Mouse (Mus musculus) gastrocnemius, postnatal 4 days (tissue): ENCODE results near the gene Ncaph. TPM values are rescaled to one million over a fixed set of nuclear protein-coding genes. Genes with fewer than 3 reads are reported as not detected.
"Not testable (repeated sequence)": the region's sequence is repeated elsewhere in the genome, so short reads cannot be mapped to it uniquely, and the experiment has no call there.

Experiments
- DNase-seq, 2 experiments: peaks; one replicate each; pipeline ENCODE4 v3.0.0; 2021 to 2022; ENCODE audit warnings: low spot score in 2 of 2, mixed read lengths in 2 of 2
- long read RNA-seq, 2 experiments: library from polyadenylated mRNA; stranded (forward); transcript quantifications; one replicate each; pipeline ENCODE4 v2.0.0; 2021
- total RNA-seq, 2 experiments: library from RNA; stranded (reverse); gene quantifications; 2 replicates each; pipeline ENCODE4 v1.2.3; 2021

The Ncaph gene
- 10 to 100 TPM; 22.3 to 24.0 TPM for total RNA-seq
- long read RNA-seq, experiment 1, transcript Ncaph-201 (18 exons, 2,695 nt): major isoform, 34 of 43 reads
- long read RNA-seq, experiment 1, partial matches to known transcripts: 6 of 43 reads
- long read RNA-seq, experiment 1, other reads (novel, unspliced or antisense): 3 of 43 reads
- long read RNA-seq, experiment 2, transcript Ncaph-201 (18 exons, 2,695 nt): major isoform, 35 of 42 reads
- long read RNA-seq, experiment 2, partial matches to known transcripts: 3 of 42 reads
- long read RNA-seq, experiment 2, other reads (novel, unspliced or antisense): 4 of 42 reads

DNA sequence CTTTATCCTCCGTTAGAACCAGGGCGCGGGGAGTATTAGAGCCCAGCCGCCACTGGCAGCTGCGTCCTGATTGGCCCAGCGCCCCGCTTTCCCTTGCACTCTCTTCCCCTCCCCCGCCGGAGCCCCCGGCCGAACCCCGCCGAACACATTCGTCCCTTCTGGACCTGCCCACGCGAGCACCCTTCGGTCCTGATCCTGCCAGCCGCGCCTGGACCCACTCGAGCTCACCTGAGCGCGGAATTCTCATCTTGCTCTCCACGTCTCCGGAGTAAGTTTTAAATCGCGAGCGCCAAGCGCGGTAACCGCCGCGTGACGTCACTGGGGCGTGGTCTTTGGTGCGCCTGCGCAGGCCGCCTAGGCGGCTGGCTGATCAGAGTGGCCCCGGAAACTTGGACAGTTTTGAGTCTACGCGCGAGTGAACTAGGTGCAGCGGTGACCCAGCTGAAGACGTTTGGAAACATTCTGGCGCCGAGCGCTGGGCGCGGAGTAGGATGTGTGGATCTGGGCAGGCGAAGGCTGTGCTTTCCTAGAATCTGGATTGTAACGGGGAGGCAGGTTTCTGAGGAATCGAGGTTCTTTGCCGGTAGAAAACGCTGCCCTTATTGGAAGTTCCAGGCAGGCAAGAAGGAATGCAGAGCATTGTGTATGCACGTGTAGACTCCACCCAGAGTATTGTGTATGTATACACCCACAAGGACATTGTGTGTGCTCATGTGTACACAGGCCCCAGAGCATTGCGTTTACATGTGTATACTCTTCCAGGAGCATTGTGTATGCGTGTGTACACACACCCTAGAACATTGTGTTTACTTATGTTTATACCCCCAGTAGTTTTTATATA lies at the start of gene Ncaph:
Gene Ncaph, minus strand, starts transcription at position 334 of the 841 bp plus-strand sequence.
- DNase-seq: peak; percentile 94 to 96

- DNase-seq: peak; percentile 24 to 69
Measured at GRCm38 (mm10) chr2:127182598-127183381, 49.0 kb upstream of the Ncaph start.

DNA sequence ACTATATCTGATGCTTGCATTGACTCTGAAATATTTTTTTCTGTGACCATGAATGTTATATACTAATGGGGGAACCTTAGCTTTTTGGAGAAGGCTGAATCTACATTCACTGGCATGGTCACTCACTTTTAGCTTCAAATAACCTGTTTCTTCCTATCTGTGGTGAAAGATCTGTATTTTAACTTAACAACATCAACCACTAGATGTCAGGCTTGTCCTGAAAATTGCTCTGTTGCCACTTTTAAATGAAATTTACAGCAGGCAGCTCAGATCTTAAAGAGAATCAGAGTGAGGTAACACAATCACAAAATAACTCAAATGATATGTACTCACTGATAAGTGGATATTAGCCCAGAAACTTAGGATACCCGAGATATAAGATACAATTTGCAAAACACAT lies 32.5 kb upstream of the Ncaph start:
- DNase-seq: not testable (repeated sequence)

GRCm38 (mm10) chr2:127165675-127166074 lies 31.9 kb upstream of the Ncaph start:
- DNase-seq: no peak

GRCm38 (mm10) chr2:127145699-127146098 lies 11.9 kb upstream of the Ncaph start:
- DNase-seq: no peak

DNA sequence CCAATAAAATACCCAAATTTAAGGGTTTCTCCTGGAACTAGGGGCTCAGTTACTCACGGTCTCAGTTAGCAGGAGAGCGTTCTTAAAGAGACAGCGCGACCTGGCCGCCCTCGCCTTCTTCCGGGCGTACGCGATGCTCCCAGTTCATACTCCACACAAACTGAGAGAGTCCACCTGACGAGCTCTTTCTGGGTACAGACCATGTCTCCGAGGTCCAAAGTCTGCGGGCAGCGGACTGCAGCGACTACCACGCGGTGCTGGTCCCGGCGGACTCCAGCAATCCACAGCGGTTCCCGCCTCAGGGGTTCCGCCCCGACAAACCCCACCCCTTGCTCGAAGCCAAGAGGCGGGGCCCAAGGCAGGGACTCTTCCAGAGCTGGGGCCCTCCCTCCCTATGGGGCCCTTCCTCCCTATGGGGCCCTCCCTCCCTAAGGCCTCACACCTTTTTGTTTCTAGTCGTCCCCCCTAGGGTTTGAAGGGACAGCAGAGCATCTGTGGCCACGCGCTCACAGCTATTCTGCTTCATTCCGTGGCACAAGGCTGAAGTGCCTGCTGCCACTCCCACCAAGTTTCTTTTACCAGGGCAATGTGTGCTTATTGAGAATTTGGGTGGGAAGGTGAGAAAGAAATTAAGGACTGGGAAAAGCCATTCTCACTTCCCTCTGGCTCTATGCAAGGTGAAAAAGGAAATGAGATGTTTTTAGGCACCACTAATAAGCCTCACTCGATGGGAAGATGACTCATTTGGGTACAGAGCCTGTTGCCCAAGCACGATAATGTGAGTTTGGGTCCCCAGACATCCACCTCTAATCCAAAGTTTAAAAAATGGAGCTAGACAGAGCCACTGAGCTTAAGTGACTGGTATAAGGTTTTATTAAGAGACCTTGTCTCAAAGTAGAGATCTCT lies 9.7 kb upstream of the Ncaph start, which contains the start of gene Itpripl1:
Gene Itpripl1, minus strand, starts transcription at position 285 of the 906 bp plus-strand sequence.
- DNase-seq: peak; percentile 64 to 78

GRCm38 (mm10) chr2:127142577-127143157 lies 8.9 kb upstream of the Ncaph start:
- DNase-seq: no peak

DNA sequence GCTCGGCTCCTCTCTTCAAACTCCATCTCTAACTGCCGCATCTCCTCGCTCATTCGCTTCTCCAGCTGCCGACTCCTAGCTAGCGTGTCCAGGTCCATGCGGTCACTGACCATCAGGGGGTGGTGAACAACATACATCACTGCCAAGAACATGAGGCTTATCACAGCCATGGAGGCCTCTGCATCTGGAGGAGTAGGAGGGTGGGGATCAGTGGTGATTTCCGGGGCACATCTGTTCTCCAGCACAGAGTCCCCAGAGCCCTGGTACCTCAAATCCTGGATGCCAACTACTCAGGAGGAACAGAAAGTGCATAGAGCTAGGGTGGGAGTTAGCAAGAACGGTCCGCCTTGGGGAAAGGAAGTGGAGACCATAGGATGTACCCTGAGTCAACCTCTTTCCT lies 8.3 kb upstream of the Ncaph start:
- no peak for DNase-seq

DNA sequence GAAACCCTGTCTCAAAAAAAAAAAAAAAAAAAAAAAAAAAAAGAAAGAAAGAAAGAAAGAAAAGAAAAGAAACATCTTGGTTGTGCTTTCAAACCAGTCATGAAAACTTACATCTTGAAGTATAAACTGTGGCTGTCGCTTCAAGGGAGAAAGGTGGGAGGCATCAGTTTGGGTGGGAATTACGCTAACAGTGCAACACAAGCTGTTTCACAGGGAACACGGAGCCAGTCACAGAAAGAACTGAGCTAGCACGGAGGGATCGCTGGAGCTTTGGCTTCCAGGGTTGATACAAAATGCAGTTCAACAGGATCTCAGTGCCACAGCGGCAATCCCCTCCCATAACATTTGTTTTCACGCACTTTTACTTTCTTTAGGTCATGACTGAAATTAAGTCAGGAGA lies 6.3 kb upstream of the Ncaph start:
- DNase-seq: no peak

DNA sequence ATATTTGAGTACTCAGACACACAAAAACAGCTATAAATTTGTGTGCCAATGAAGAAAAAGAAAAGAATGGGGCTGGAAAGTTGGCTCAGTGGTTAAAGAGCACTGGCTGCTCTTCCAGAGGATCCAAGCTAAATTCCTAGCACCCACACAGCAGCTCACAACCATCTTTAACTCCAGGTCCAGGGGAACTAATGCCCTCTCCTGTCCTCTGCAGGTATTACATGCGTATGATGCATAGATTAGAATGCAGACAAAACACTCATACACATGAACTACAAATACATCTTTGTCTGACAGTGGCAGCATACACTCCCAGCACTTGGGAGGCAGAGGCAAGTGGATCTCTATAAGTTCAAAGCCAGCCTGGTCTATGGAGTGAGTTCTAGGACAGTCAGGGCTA lies 5.9 kb upstream of the Ncaph start:
- DNase-seq: no peak

DNA sequence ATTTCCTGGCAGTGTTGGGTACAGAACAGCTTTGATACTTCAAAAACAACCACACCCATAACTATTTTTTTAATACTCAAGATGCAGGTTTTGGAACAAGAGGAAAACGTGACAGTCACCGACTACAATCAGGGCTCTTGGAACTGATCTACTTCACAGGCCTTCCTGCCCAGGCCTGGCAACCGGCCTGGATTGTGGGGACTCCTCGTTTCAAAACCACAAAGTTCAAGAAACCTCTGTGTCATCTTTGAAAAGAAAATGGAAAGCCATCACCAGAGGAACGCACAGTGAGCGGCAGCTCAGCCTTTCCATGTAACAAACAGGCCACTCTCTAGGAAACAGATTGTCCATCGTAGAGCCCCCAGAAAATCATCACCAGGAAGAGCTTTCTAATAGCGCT lies 5.3 kb upstream of the Ncaph start:
- DNase-seq: no peak

DNA sequence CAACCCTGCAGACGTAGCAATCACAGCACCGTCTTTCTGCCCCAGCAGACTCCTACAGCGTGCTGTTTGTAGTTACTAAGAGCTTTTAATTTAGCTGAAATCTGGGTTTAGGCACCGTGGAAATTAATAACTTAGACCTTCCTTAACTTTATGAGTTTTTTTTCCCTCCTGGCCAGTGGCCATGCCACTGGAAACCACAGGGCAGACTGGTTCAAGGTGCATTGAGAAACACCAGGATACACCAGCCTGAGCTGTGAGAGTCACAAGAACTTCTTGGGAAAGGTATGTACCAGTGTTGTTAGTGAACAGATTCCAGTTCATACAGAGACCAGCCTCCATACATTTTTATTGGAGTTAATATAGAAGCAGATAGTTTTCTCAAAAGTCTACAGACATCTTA lies 4.7 kb upstream of the Ncaph start:
- no peak for DNase-seq

DNA sequence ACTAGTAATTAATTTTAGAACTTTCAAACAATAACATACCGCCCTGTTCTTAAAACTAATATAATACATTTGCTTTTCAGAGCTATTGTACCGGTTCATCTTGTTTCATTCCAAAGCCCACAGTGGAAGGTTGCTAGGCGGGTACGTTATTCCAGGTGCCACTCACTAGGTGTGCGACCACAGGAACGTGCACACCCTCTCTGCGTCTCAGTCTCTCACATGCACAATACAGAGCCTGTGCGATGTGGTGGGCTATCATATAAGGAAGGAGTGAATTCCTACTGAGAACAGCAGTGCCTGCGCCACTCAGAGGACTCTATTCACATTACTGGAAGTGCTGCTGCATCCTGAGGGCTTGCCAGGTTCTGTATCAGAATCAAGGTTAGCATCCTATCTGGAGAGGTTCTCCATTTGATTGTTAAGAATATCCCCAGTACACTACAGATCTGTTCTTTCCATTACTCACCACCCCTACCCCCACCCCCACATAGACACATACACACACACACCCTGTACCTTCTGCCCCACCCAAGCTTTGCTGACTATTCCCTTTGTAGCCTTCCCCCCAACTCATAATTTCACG lies 4.2 kb upstream of the Ncaph start:
- no peak for DNase-seq

DNA sequence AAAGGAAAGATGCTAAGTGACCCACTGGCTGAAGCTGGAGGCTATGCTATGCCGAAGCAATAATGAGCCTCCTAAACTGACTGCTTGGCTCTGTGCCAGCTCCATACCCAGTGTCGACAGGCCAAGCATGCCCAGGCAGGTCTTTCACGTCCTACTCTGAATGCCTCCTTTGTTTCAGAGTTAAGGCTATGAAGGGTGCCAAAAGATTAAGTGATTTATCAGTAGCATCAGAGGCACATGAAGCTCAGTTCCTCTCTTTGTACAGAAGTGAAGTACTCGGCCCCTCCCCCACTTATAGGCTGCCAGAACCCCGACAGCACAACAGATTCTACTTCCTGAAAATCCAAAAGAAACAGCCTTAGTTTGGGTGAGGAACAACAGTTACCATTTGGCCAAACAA lies 3.2 kb upstream of the Ncaph start:
- DNase-seq: peak in 1 of 2 experiments; percentile 37

- not testable (repeated sequence) for DNase-seq
Measured at GRCm38 (mm10) chr2:127135255-127135654, 1.5 kb upstream of the Ncaph start.

GRCm38 (mm10) chr2:127131353-127131752 lies 2.4 kb downstream of the Ncaph start:
- DNase-seq: no peak

GRCm38 (mm10) chr2:127128926-127129325 lies 4.8 kb downstream of the Ncaph start:
- DNase-seq: no peak

DNA sequence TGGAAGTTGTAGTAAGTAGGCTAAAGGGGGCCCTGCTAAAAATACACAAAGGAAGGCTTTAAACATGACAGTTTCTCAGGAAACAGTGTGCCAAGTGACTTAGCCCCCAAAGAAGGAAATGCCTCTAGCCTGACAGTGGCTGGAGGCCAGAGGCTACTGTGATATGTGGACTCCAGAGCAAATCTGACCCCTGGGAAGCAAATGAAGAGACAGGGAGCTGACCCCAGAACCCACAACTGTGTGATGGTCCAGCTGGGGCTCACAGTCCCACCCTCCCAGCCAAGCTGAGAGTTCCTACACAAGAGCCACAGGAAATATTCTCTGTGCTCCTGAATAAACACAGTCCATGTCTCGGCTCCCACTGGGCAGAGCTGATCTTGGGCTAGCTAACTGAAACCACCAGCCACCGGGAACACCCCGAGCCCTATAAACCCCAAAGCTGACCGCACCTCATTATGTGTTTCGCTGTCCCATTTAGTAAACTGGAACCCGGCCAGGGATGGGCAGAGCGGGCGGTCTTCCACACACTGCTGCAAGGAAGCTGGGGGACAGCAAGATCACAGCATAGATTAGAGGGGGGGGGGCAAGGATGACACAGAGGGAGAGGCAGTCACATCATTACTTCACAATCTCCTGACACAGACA lies 12.0 kb downstream of the Ncaph start:
- no peak for DNase-seq

DNA sequence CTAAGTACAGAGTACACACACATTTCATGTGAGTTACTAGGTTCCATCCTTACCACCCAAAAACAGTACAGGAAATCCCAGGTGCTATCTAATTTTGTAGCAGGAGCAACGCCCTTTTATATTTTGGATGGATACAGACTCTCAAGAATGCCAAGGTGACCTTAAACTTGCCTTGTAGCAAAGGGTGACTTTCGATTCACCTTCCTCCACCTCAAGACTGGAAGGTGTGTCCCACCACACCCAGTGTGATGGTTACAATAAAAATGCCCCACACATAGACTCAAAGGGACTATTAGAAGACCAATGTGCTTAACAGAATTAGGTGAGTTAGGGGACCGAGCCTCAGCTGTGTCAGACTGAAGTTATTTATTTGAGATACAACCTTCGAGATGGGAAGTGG lies 24.8 kb downstream of the Ncaph start:
- no peak for DNase-seq
